Mouse (Mus musculus) intestine, embryonic 14.5 days (tissue): Measurements from ENCODE around the gene Arl5c. TPM values are rescaled to one million over a fixed set of nuclear protein-coding genes. Genes with fewer than 3 reads are reported as not detected.

Experiments
- ATAC-seq: fragments of 200-750 bp; cut with Nextera tagmentation; replicated peaks from 2 replicates; pipeline ENCODE4 v1.8.0; 2017; ENCODE audit warnings: low read depth, moderate number of reproducible peaks, moderate TSS enrichment, moderate library complexity; ENCODE audit not compliant: low FRiP score, low TSS enrichment
- DNase-seq: peaks from one replicate; pipeline ENCODE4 v3.0.0-alpha.2; 2018; ENCODE audit warnings: low spot score
- H3K27ac ChIP-seq: fragments of 300-500 bp; sonication (generic); 2 replicates; pipeline ENCODE4 v1.5.1; 2014; ENCODE audit warnings: low read depth, mild to moderate bottlenecking, control low read depth
- H3K27me3 ChIP-seq: fragments of 300-500 bp; sonication (generic); replicated peaks from 2 replicates; pipeline ENCODE4 v1.6.1; 2014; ENCODE audit warnings: low read length, control low read depth; ENCODE audit not compliant: control insufficient read depth, insufficient read depth
- H3K36me3 ChIP-seq: fragments of 300-500 bp; sonication (generic); 2 replicates; pipeline ENCODE4 v1.6.1; 2014; ENCODE audit warnings: low read length, control low read depth; ENCODE audit not compliant: control insufficient read depth, insufficient read depth
- H3K4me1 ChIP-seq: fragments of 300-500 bp; sonication (generic); replicated peaks from 2 replicates; pipeline ENCODE4 v1.6.1; 2014; ENCODE audit warnings: low read length, control low read depth, mixed read lengths; ENCODE audit not compliant: control insufficient read depth, insufficient read depth
- H3K4me2 ChIP-seq: fragments of 300-500 bp; sonication (generic); 2 replicates; pipeline ENCODE4 v1.6.1; 2014; ENCODE audit warnings: low read length
- H3K4me3 ChIP-seq: fragments of 300-500 bp; sonication (generic); 2 replicates; pipeline ENCODE4 v1.5.1; 2014; ENCODE audit warnings: low read depth, low read length, control low read depth, mixed read lengths
- H3K9ac ChIP-seq: fragments of 300-500 bp; sonication (generic); 2 replicates; pipeline ENCODE4 v1.6.1; 2014; ENCODE audit warnings: mild to moderate bottlenecking, low read length
- H3K9me3 ChIP-seq: fragments of 300-500 bp; sonication (generic); 2 replicates; pipeline ENCODE4 v1.6.1; 2016; ENCODE audit warnings: low read length, control low read depth; ENCODE audit not compliant: control insufficient read depth
- WGBS: fragments of 180-500 bp; shearing (Covaris S2); extraction: QIAGEN DNeasy Blood & Tissue Kit; methylation state at CpG from one replicate; pipeline ENCODE4 v1.1.7; 2014; 5-methylcytosine and 5-hydroxymethylcytosine counted together
- polyA plus RNA-seq: library from polyadenylated mRNA; unstranded; fragments of >200 nt; fragmentation: Nextera tagmentation; extraction: Ambion mirVana; gene quantifications from 2 replicates; pipeline ENCODE4 v1.2.1, GENCODE M21; 2014

Arl5c gene
- polyA plus RNA-seq, 1 experiment from 2014 or later: 13.8 TPM

- H3K4me1 ChIP-seq: peaks cover 12% of the 10 kb centered on the region
- DNase-seq: no peak
- H3K27me3 ChIP-seq: no peaks in the 10 kb centered on the region
- H3K9me3 ChIP-seq: no peaks in the 10 kb centered on the region
- H3K4me2 ChIP-seq: no peak overlapping the region
- H3K4me3 ChIP-seq: no peak overlapping the region
- H3K27ac ChIP-seq: no peak overlapping the region
- 92% methylated on average over 5 of the region's 5 CpGs for WGBS
- H3K36me3 ChIP-seq: peaks cover 20% of the 10 kb centered on the region; the same call in 1 of the 2 replicates
- no peak overlapping the region for H3K9ac ChIP-seq
- no peak for ATAC-seq
These were observed 20.2 kb upstream of the Arl5c start for GRCm38 (mm10) chr11:98016177-98016576.

GRCm38 (mm10) chr11:98012831-98013230, 16.9 kb upstream of the Arl5c start:
- Histone ChIP-seq H3K9ac (no peak overlapping the region), H3K4me3 (no peak overlapping the region), H3K9me3 (no peaks in the 10 kb centered on the region), H3K36me3 (peaks cover 32% of the 10 kb centered on the region), H3K27me3 (no peaks in the 10 kb centered on the region), H3K4me2 (no peak overlapping the region), H3K27ac (no peak overlapping the region), H3K4me1 (no peaks in the 10 kb centered on the region)
- DNase-seq (no peak), ATAC-seq (no peak)
- whole genome bisulfite sequencing: 82% methylated on average over 10 of the region's 10 CpGs

DNA sequence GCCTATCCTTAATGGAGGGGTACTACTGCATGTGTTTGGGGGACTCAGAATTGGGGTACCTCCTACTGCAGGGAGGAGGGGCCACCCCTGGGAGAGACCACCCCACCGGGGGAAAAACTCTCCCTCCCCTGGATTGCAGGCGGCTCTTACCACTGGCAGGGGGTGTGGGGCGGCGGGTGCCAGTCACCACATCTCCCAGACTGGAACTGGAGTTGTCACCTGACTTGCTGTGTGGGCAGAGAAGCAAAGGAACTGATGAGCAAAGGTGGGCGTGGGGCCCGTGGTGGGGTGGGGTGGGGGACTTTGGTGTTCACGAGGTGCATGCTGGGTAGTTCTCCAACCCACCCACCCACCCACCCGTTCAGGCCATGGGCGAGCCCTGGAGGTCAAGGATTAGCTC, 15.7 kb upstream of the Arl5c start:
- ATAC-seq: no peak
- Histone ChIP-seq H3K36me3 (peaks cover 35% of the 10 kb centered on the region), H3K4me2 (no peak overlapping the region), H3K9me3 (no peaks in the 10 kb centered on the region), H3K4me1 (no peaks in the 10 kb centered on the region), H3K27me3 (no peaks in the 10 kb centered on the region), H3K4me3 (no peak overlapping the region), H3K9ac (no peak overlapping the region), H3K27ac (no peak overlapping the region)
- 49% methylated on average over 6 of the region's 9 CpGs for WGBS
- no peak for DNase-seq

- peaks cover 30% of the 10 kb centered on the region for H3K36me3 ChIP-seq
These were observed 12.1 kb upstream of the Arl5c start for GRCm38 (mm10) chr11:98008087-98008486.

GRCm38 (mm10) chr11:98005686-98006085, 9.7 kb upstream of the Arl5c start:
- 86% methylated on average over 10 of the region's 10 CpGs for WGBS
- H3K9ac ChIP-seq: no peak overlapping the region
- 0 out of 2 replicates have a peak, but pooled peaks cover 14% of the 10 kb centered on the region for H3K27me3 ChIP-seq
- no peaks in the 10 kb centered on the region for H3K9me3 ChIP-seq
- ATAC-seq: no peak
- H3K27ac ChIP-seq: no peak overlapping the region
- H3K4me2 ChIP-seq: no peak overlapping the region
- DNase-seq: no peak
- H3K4me3 ChIP-seq: no peak overlapping the region
- H3K36me3 ChIP-seq: peaks cover 32% of the 10 kb centered on the region
- no peaks in the 10 kb centered on the region for H3K4me1 ChIP-seq

More at GRCm38 (mm10) chr11:98008087-98008486, 12.1 kb upstream of the Arl5c start:
- WGBS: 83% methylated on average over 11 of the region's 11 CpGs
- DNase-seq (no peak), ATAC-seq (no peak)
- no peaks in the 10 kb centered on the region for H3K4me1 ChIP-seq
- no peaks in the 10 kb centered on the region for H3K27me3 ChIP-seq
- no peak overlapping the region for H3K27ac ChIP-seq
- H3K9me3 ChIP-seq: no peaks in the 10 kb centered on the region
- H3K4me2 ChIP-seq: no peak overlapping the region
- H3K9ac ChIP-seq: no peak overlapping the region
- no peak overlapping the region for H3K4me3 ChIP-seq

- Histone ChIP-seq H3K4me3 (no peak overlapping the region), H3K27me3 (peaks cover 16% of the 10 kb centered on the region; the same call in 1 of the 2 replicates), H3K4me1 (no peaks in the 10 kb centered on the region), H3K9ac (no peak overlapping the region), H3K9me3 (no peaks in the 10 kb centered on the region), H3K27ac (no peak overlapping the region), H3K4me2 (no peak overlapping the region), H3K36me3 (peaks cover 32% of the 10 kb centered on the region)
- 45% methylated on average over 13 of the region's 13 CpGs for WGBS
- DNase-seq (no peak), ATAC-seq (peak; percentile 28; the same call in 1 of the 2 replicates)
These were observed 9.1 kb upstream of the Arl5c start for GRCm38 (mm10) chr11:98005076-98005475.

GRCm38 (mm10) chr11:98004161-98004560, 8.2 kb upstream of the Arl5c start:
- Histone ChIP-seq H3K27ac (no peak overlapping the region), H3K4me3 (no peak overlapping the region), H3K27me3 (peaks cover 16% of the 10 kb centered on the region; the same call in 1 of the 2 replicates), H3K9ac (no peak overlapping the region), H3K4me1 (no peaks in the 10 kb centered on the region), H3K36me3 (peaks cover 25% of the 10 kb centered on the region), H3K4me2 (no peak overlapping the region), H3K9me3 (no peaks in the 10 kb centered on the region)
- ATAC-seq: no peak
- DNase-seq: no peak
- 66% methylated on average over 8 of the region's 8 CpGs for WGBS

DNA sequence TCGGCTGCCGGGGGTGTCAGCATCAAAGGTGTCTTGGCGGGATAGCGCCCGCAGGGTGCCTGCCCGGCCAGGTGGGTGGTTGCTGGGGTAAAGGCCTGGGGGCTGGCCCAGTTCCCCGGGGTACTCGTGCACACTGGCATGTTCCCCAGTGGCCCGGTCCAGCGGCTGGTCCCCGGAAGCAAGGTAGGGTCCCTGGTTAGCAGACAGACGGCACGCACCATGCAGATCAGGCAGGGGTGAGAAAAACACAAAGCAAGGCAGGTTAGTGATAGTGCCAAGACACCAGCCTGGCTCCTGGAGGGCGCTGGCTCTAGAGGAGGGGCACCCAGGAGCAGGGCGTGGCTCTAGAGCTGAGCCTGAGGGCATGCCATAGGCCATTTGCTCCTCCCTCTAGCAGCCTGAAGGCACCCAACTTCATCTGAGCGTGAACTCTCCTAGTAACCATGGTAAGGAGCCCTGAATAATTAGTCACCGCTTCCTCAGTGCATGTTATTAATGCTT, 7.2 kb upstream of the Arl5c start:
- no peak for DNase-seq
- WGBS: 48% methylated on average over 17 of the region's 17 CpGs
- ATAC-seq: no peak

DNA sequence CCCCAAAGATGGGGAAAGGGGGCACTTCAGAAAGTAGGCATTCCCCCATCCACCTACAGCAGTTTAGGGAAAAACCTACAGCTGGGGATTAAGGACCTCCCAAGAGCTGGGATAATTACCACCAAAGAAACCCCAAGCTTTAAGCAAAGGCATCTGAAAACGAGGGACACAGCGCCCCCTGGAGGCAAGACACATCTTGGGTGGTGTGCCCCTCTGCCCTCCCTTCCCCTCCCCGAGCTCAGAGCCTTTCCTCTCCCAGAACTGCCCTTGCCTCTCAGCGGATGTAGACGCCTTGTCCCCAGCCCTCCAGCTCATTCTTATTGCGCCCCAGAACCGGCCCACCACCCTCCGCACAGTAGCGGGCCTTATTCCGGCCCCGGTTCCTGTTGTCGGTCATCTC, 6.6 kb upstream of the Arl5c start:
- H3K4me1 ChIP-seq: no peaks in the 10 kb centered on the region
- 15% methylated on average over 12 of the region's 12 CpGs for WGBS
- H3K4me2 ChIP-seq: peak overlapping the region; percentile 32; the same call in 1 of the 2 replicates
- peak; percentile 89 for DNase-seq
- no peak overlapping the region for H3K27ac ChIP-seq
- H3K9me3 ChIP-seq: no peaks in the 10 kb centered on the region
- no peak for ATAC-seq
- H3K36me3 ChIP-seq: peaks cover 20% of the 10 kb centered on the region
- no peak overlapping the region; the same call in 1 of the 2 replicates for H3K4me3 ChIP-seq
- no peak overlapping the region for H3K9ac ChIP-seq
- peaks cover 16% of the 10 kb centered on the region; the same call in 1 of the 2 replicates for H3K27me3 ChIP-seq

More for the DNA sequence above, 7.2 kb upstream of the Arl5c start:
- Histone ChIP-seq H3K4me2 (peak overlapping the region; percentile 32; the same call in 1 of the 2 replicates), H3K27me3 (peaks cover 16% of the 10 kb centered on the region; the same call in 1 of the 2 replicates), H3K9me3 (no peaks in the 10 kb centered on the region), H3K4me1 (no peaks in the 10 kb centered on the region), H3K9ac (no peak overlapping the region), H3K36me3 (peaks cover 23% of the 10 kb centered on the region), H3K4me3 (no peak overlapping the region), H3K27ac (no peak overlapping the region)
